ENCODE assay signal across 8 mouse cellular contexts in genomic region chr11:62921052-62921977, GRCm38 (mm10). TPM values are rescaled to one million over a fixed set of nuclear protein-coding genes. Genes with fewer than 3 reads are reported as not detected.
DNase-seq lines count a peak whose midpoint lies in the region; ATAC-seq and TF ChIP-seq lines count a peak whose summit lies in the region.

No protein-coding gene starts in this region.

- no peaks in the 10 kb centered on the region for H3K36me3 ChIP-seq in embryonic facial prominence, embryonic 14.5 days (ENCODE audit: control insufficient read depth, insufficient read depth, low read length)
- no peaks in the 10 kb centered on the region for H3K36me3 ChIP-seq in heart, embryonic 10.5 days
- H3K36me3 ChIP-seq in kidney, embryonic 15.5 days, result no peaks in the 10 kb centered on the region
- H3K36me3 ChIP-seq in limb, embryonic 15.5 days, result no peaks in the 10 kb centered on the region
- no peaks in the 10 kb centered on the region for H3K36me3 ChIP-seq in myocyte (ENCODE audit: control insufficient read depth, insufficient read depth)
- H3K36me3 ChIP-seq in stomach, embryonic 16.5 days (ENCODE audit: control insufficient read depth, insufficient read depth, low read length), result no peaks in the 10 kb centered on the region

- H3K27ac ChIP-seq in bone marrow, adult 2 months (ENCODE audit: control insufficient read depth, insufficient read depth, low read depth, low read length, poor library complexity), result no peak overlapping the region
- peak overlapping the region; percentile 88 for H3K27ac ChIP-seq in embryonic facial prominence, embryonic 14.5 days (replicated peaks; ENCODE audit: low read depth, low read length)
- H3K27ac ChIP-seq in heart, embryonic 10.5 days, result peak overlapping the region; percentile 77
- peak overlapping the region; percentile 91 for H3K27ac ChIP-seq in kidney, embryonic 15.5 days
- H3K27ac ChIP-seq in limb, embryonic 15.5 days, result peak overlapping the region; percentile 95
- H3K27ac ChIP-seq in stomach, embryonic 16.5 days (ENCODE audit: low read length), result peak overlapping the region; percentile 96

- no peak overlapping the region for H3K4me3 ChIP-seq in bone marrow, adult 2 months (replicated peaks; ENCODE audit: control insufficient read depth, low read depth, low read length)
- H3K4me3 ChIP-seq in embryonic facial prominence, embryonic 14.5 days (ENCODE audit: low read depth, low read length), result peak overlapping the region; percentile 18
- H3K4me3 ChIP-seq in heart, embryonic 10.5 days, result peak overlapping the region; percentile 51
- peak overlapping the region; percentile 32 for H3K4me3 ChIP-seq in kidney, embryonic 15.5 days (replicated peaks)
- peak overlapping the region; percentile 26 for H3K4me3 ChIP-seq in limb, embryonic 15.5 days
- H3K4me3 ChIP-seq in myocyte, result no peak overlapping the region
- H3K4me3 ChIP-seq in stomach, embryonic 16.5 days (replicated peaks; ENCODE audit: low read length), result peak overlapping the region; percentile 35

- peak; percentile 92 for ATAC-seq in embryonic facial prominence, embryonic 14.5 days (ENCODE audit: low read depth)
- ATAC-seq in kidney, embryonic 15.5 days (replicated peaks; ENCODE audit: low FRiP score), result peak; percentile 90
- ATAC-seq in limb, embryonic 15.5 days (ENCODE audit: insufficient number of reproducible peaks, low FRiP score, low TSS enrichment, low read depth), result peak; percentile 86
- ATAC-seq in stomach, embryonic 16.5 days (ENCODE audit: insufficient read depth, low FRiP score), result peak; percentile 91

- H3K27me3 ChIP-seq in embryonic facial prominence, embryonic 14.5 days (replicated peaks; ENCODE audit: control insufficient read depth, insufficient read depth, low read length), result no peaks in the 10 kb centered on the region
- H3K27me3 ChIP-seq in heart, embryonic 10.5 days (ENCODE audit: insufficient read depth, poor library complexity, severe bottlenecking), result no peaks in the 10 kb centered on the region
- no peaks in the 10 kb centered on the region for H3K27me3 ChIP-seq in kidney, embryonic 15.5 days
- H3K27me3 ChIP-seq in limb, embryonic 15.5 days, result no peaks in the 10 kb centered on the region
- H3K27me3 ChIP-seq in myocyte (ENCODE audit: control insufficient read depth, insufficient read depth, insufficient read length), result peaks cover 9% of the 10 kb centered on the region
- no peaks in the 10 kb centered on the region for H3K27me3 ChIP-seq in stomach, embryonic 16.5 days (ENCODE audit: control insufficient read depth, insufficient read depth, low read length)

- H3K4me2 ChIP-seq in embryonic facial prominence, embryonic 14.5 days (ENCODE audit: low read depth, low read length), result peak overlapping the region; percentile 48
- peak overlapping the region; percentile 59 for H3K4me2 ChIP-seq in kidney, embryonic 15.5 days
- peak overlapping the region; percentile 41 for H3K4me2 ChIP-seq in limb, embryonic 15.5 days
- H3K4me2 ChIP-seq in myocyte (ENCODE audit: low read depth), result peak overlapping the region; percentile 63
- H3K4me2 ChIP-seq in stomach, embryonic 16.5 days (ENCODE audit: low read depth, low read length), result peak overlapping the region; percentile 48

- TF ChIP-seq CTCF in bone marrow, adult 2 months (IDR thresholded peaks at IDR 0.05; ENCODE audit: control insufficient read depth, insufficient read depth, low read length), result peak; percentile 71

- H3K9me3 ChIP-seq in embryonic facial prominence, embryonic 14.5 days (ENCODE audit: control insufficient read depth, low read length), result peaks cover 9% of the 10 kb centered on the region
- H3K9me3 ChIP-seq in heart, embryonic 10.5 days, result no peaks in the 10 kb centered on the region
- H3K9me3 ChIP-seq in kidney, embryonic 15.5 days (replicated peaks), result no peaks in the 10 kb centered on the region
- no peaks in the 10 kb centered on the region for H3K9me3 ChIP-seq in limb, embryonic 15.5 days
- H3K9me3 ChIP-seq in stomach, embryonic 16.5 days (replicated peaks; ENCODE audit: control insufficient read depth, low read length), result no peaks in the 10 kb centered on the region

- TF ChIP-seq POLR2A in bone marrow, adult 2 months (IDR thresholded peaks at IDR 0.05; ENCODE audit: borderline replicate concordance, control insufficient read depth, low read depth, low read length), result no peak
- no peak for TF ChIP-seq POLR2A in myocyte (IDR thresholded peaks at IDR 0.05; ENCODE audit: insufficient read length, low read depth)

- WGBS in bone marrow, adult 2 months, result 38% methylated on average over 25 of the region's 25 CpGs
- 11% methylated on average over 25 of the region's 25 CpGs for WGBS in embryonic facial prominence, embryonic 14.5 days
- WGBS in heart, embryonic 10.5 days, result 18% methylated on average over 25 of the region's 25 CpGs
- 14% methylated on average over 25 of the region's 25 CpGs for WGBS in kidney, embryonic 15.5 days
- 11% methylated on average over 25 of the region's 25 CpGs for WGBS in limb, embryonic 15.5 days
- whole genome bisulfite sequencing in stomach, embryonic 16.5 days, result 16% methylated on average over 25 of the region's 25 CpGs

- no peaks in the 10 kb centered on the region; the same call in 1 of the 2 replicates for H3K4me1 ChIP-seq in bone marrow, adult 2 months (ENCODE audit: control insufficient read depth, insufficient read depth, low read length)
- 0 out of 2 replicates have a peak, but pooled peaks cover 3% of the 10 kb centered on the region for H3K4me1 ChIP-seq in embryonic facial prominence, embryonic 14.5 days (ENCODE audit: control insufficient read depth, insufficient read depth, low read length)
- peaks cover 21% of the 10 kb centered on the region for H3K4me1 ChIP-seq in heart, embryonic 10.5 days
- peaks cover 16% of the 10 kb centered on the region for H3K4me1 ChIP-seq in kidney, embryonic 15.5 days
- H3K4me1 ChIP-seq in limb, embryonic 15.5 days, result peaks cover 16% of the 10 kb centered on the region
- H3K4me1 ChIP-seq in stomach, embryonic 16.5 days (ENCODE audit: control insufficient read depth, insufficient read depth, low read length), result peaks cover 7% of the 10 kb centered on the region

- peak overlapping the region; percentile 50 for H3K9ac ChIP-seq in embryonic facial prominence, embryonic 14.5 days (ENCODE audit: low read depth, low read length)
- 0 out of 2 replicates have a peak overlapping the region, but pooled peaks have one; percentile 0 for H3K9ac ChIP-seq in kidney, embryonic 15.5 days
- H3K9ac ChIP-seq in limb, embryonic 15.5 days, result 0 out of 2 replicates have a peak overlapping the region, but pooled peaks have one; percentile 1
- peak overlapping the region; percentile 62 for H3K9ac ChIP-seq in stomach, embryonic 16.5 days (ENCODE audit: low read length)

- H3K79me2 ChIP-seq in myocyte (ENCODE audit: control insufficient read depth, insufficient read depth), result no peaks in the 10 kb centered on the region

- no peak overlapping the region for H3ac ChIP-seq in myocyte (ENCODE audit: control insufficient read depth, insufficient read length)

- peak; percentile 80 for DNase-seq in 3134 (ENCODE audit: extremely low read depth, insufficient read length, low spot score)
- DNase-seq in embryonic facial prominence, embryonic 14.5 days (ENCODE audit: low spot score), result peak; percentile 98
- DNase-seq in heart, embryonic 10.5 days (ENCODE audit: low spot score), result peak; percentile 95

TF ChIP-seq in myocyte, 11 proteins besides CTCF, POLR2A, EP300 and RAD21:
- TF ChIP-seq MYOG (IDR thresholded peaks at IDR 0.05; ENCODE audit: control insufficient read depth in 1 of 3, insufficient read depth in 1 of 3, insufficient read length in 2 of 3, low read depth in 2 of 3) (no peak), TCF12 (IDR thresholded peaks at IDR 0.05; ENCODE audit: insufficient read depth, poor library complexity, severe bottlenecking) (peak; percentile 40), USF1 (IDR thresholded peaks at IDR 0.05; ENCODE audit: low read depth) (no peak), SRF (IDR thresholded peaks at IDR 0.05; ENCODE audit: control insufficient read depth, insufficient read length, low read depth) (no peak), MYOD1 (IDR thresholded peaks at IDR 0.05; ENCODE audit: control insufficient read depth in 1 of 3, insufficient read length in 2 of 3, low read depth in 2 of 3) (no peak), REST (IDR thresholded peaks at IDR 0.05; ENCODE audit: insufficient read depth, insufficient read length) (no peak)

RNA-seq across cellular contexts. Expression of gene Cdrt4, which starts 29.7 kb away (rescaled TPM):
- polyA plus RNA-seq in bone marrow, adult 2 months (2011; ENCODE audit: insufficient read depth, insufficient read length, low replicate concordance, missing spikeins), result not detected in 2 replicates
- polyA plus RNA-seq in embryonic facial prominence, embryonic 14.5 days (2014; fragmentation: Nextera tagmentation; extraction: Ambion mirVana), result 0.58 TPM in 1 of 2 replicates, not detected in the other
- 0.31 TPM in 1 of 2 replicates, not detected in the other for polyA plus RNA-seq in heart, embryonic 10.5 days (2016; fragmentation: Nextera tagmentation; extraction: Ambion mirVana)
- polyA plus RNA-seq in kidney, embryonic 15.5 days (2015; fragmentation: Nextera tagmentation; extraction: Ambion mirVana), result not detected in 2 replicates
- 0.22 TPM in 1 of 2 replicates, not detected in the other for polyA plus RNA-seq in limb, embryonic 15.5 days (2015; fragmentation: Nextera tagmentation; extraction: Ambion mirVana)
- polyA plus RNA-seq in myocyte (2012; fragmentation: generic; extraction: Trizol), result not detected
- 0.32 TPM in 1 of 2 replicates, not detected in the other for polyA plus RNA-seq in stomach, embryonic 16.5 days (2015; fragmentation: Nextera tagmentation; extraction: Ambion mirVana)

RNA-seq across cellular contexts. Expression of gene Tvp23b, which starts 42.1 kb away (rescaled TPM):
- 6.4 and 11.0 TPM in 2 replicates for polyA plus RNA-seq in bone marrow, adult 2 months (2011; ENCODE audit: insufficient read depth, insufficient read length, low replicate concordance, missing spikeins)
- 74.2 and 82.0 TPM in 2 replicates for polyA plus RNA-seq in embryonic facial prominence, embryonic 14.5 days (2014; fragmentation: Nextera tagmentation; extraction: Ambion mirVana)
- polyA plus RNA-seq in heart, embryonic 10.5 days (2016; fragmentation: Nextera tagmentation; extraction: Ambion mirVana), result 55.6 and 61.8 TPM in 2 replicates
- polyA plus RNA-seq in kidney, embryonic 15.5 days (2015; fragmentation: Nextera tagmentation; extraction: Ambion mirVana), result 70.3 and 77.3 TPM in 2 replicates
- polyA plus RNA-seq in limb, embryonic 15.5 days (2015; fragmentation: Nextera tagmentation; extraction: Ambion mirVana), result 82.1 and 85.3 TPM in 2 replicates
- polyA plus RNA-seq in myocyte (2012; fragmentation: generic; extraction: Trizol), result 18.2 TPM
- polyA plus RNA-seq in stomach, embryonic 16.5 days (2015; fragmentation: Nextera tagmentation; extraction: Ambion mirVana), result 85.4 and 93.8 TPM in 2 replicates

Comparison
In these comparisons a context has a peak if more than half of its experiments do, and no peak if none do; other contexts are left out.
1. H3K4me3 ChIP-seq: peak in embryonic facial prominence, embryonic 14.5 days (single experiment), heart, embryonic 10.5 days (single experiment), kidney, embryonic 15.5 days (single experiment), limb, embryonic 15.5 days (single experiment) and stomach, embryonic 16.5 days (single experiment); none in bone marrow, adult 2 months (single experiment) and myocyte (single experiment).
2. H3K9ac ChIP-seq: peak in every context shown above with its lines; median percentile 62 in stomach, embryonic 16.5 days; 50 in embryonic facial prominence, embryonic 14.5 days; 1 in limb, embryonic 15.5 days; 0 in kidney, embryonic 15.5 days.
3. Peak in every context shown above with its lines, with median percentiles within 50 percentile points of each other: DNase-seq, ATAC-seq and H3K4me2 ChIP-seq.